Mouse (Mus musculus) bone marrow macrophage, adult 2 months (primary cell): Measurements from ENCODE around the gene Zfp74. TPM values are rescaled to one million over a fixed set of nuclear protein-coding genes. Genes with fewer than 3 reads are reported as not detected.

Experiments used
- H3K27ac ChIP-seq: 2 replicates; pipeline ENCODE4 v1.5.1; 2012; ENCODE audit warnings: low read depth, low read length; ENCODE audit not compliant: insufficient read depth
- H3K4me1 ChIP-seq: 2 replicates; pipeline ENCODE4 v1.6.1; 2012; ENCODE audit warnings: low read length; ENCODE audit not compliant: control insufficient read depth, insufficient read depth
- H3K4me3 ChIP-seq: 2 replicates; pipeline ENCODE4 v1.5.1; 2012; ENCODE audit warnings: mild to moderate bottlenecking, low read length, moderate library complexity; ENCODE audit not compliant: insufficient read depth
- CTCF ChIP-seq: IDR thresholded peaks from 2 replicates; pipeline ENCODE4 v1.5.1; 2012; ENCODE audit warnings: low read depth, mild to moderate bottlenecking, low read length, moderate library complexity
- POLR2A ChIP-seq: IDR thresholded peaks from 2 replicates; pipeline ENCODE4 v1.6.1; 2012; ENCODE audit warnings: mild to moderate bottlenecking, low read depth, low read length, borderline replicate concordance
- polyA plus RNA-seq: library from polyadenylated mRNA; stranded (reverse); fragments of >200 nt; gene quantifications from 2 replicates; pipeline ENCODE4 v1.2.4, GENCODE M21; 2012; ENCODE audit not compliant: missing spikeins, insufficient read depth, insufficient read length

The Zfp74 gene
- polyA plus RNA-seq, 1 experiment = 7.2 TPM

- Histone ChIP-seq H3K27ac (no peak overlapping the region), H3K4me3 (no peak overlapping the region), H3K4me1 (peaks cover 4% of the 10 kb centered on the region; the same call in 1 of the 2 replicates)
- TF ChIP-seq CTCF (no peak), POLR2A (no peak)
Observed at GRCm38 (mm10) chr7:29912172-29912571, 41.7 kb downstream of the Zfp74 start.

- peaks cover 7% of the 10 kb centered on the region for H3K4me1 ChIP-seq
- H3K4me3 ChIP-seq = no peak overlapping the region
- no peak overlapping the region for H3K27ac ChIP-seq
- no peak for TF ChIP-seq CTCF
- TF ChIP-seq POLR2A = no peak
Observed at GRCm38 (mm10) chr7:29910252-29910651, 43.6 kb downstream of the Zfp74 start.

GRCm38 (mm10) chr7:29908130-29908950 is 45.5 kb downstream of the Zfp74 start, which contains the start of gene Zfp383:
Gene Zfp383, plus strand, starts transcription at chr7:29908223.
- Histone ChIP-seq H3K4me3 (peak within 1 kb of the TSS; percentile 93), H3K27ac (peak within 1 kb of the TSS; percentile 66), H3K4me1 (peaks cover 7% of the 10 kb centered on the region)
- TF ChIP-seq CTCF = no peak

- Histone ChIP-seq H3K4me3 (no peak overlapping the region), H3K4me1 (peaks cover 7% of the 10 kb centered on the region), H3K27ac (no peak overlapping the region)
- no peak for TF ChIP-seq CTCF
- no peak for TF ChIP-seq POLR2A
Observed at GRCm38 (mm10) chr7:29907206-29907605, 46.7 kb downstream of the Zfp74 start.

DNA sequence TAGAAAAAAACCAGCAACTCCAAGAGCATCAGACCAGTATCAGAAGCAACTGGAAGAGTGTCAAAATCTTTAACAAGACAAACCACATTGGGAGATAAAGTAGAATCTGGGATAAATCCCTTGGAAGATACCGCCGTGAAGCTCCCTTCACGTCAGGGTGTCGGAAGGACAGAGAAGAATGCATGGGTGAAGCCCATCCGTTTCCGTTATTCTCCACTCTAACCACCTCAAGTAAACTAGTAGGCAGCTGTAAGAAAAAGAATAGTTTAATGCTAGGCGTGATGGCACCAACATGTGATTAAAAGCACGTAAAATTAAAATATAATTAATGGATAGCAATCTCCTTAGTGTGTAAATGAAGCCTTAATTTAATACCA is 47.2 kb downstream of the Zfp74 start:
- Histone ChIP-seq H3K27ac (peak overlapping the region; percentile 83; the same call in 1 of the 2 replicates), H3K4me1 (peaks cover 7% of the 10 kb centered on the region), H3K4me3 (peak overlapping the region; percentile 87)
- TF ChIP-seq POLR2A (no peak), CTCF (no peak)

- Histone ChIP-seq H3K4me1 (peaks cover 7% of the 10 kb centered on the region), H3K27ac (peak within 1 kb of the TSS; percentile 83), H3K4me3 (peak within 1 kb of the TSS; percentile 87)
- no peak for TF ChIP-seq CTCF
- no peak for TF ChIP-seq POLR2A
Observed at GRCm38 (mm10) chr7:29905966-29906681, 47.8 kb downstream of the Zfp74 start, which contains the start of gene Zfp27. Gene Zfp27, minus strand, starts transcription at chr7:29906572.

GRCm38 (mm10) chr7:29904101-29904500 is 49.8 kb downstream of the Zfp74 start:
- TF ChIP-seq CTCF (no peak), POLR2A (no peak)
- Histone ChIP-seq H3K4me1 (peaks cover 3% of the 10 kb centered on the region), H3K4me3 (no peak overlapping the region), H3K27ac (no peak overlapping the region)

DNA sequence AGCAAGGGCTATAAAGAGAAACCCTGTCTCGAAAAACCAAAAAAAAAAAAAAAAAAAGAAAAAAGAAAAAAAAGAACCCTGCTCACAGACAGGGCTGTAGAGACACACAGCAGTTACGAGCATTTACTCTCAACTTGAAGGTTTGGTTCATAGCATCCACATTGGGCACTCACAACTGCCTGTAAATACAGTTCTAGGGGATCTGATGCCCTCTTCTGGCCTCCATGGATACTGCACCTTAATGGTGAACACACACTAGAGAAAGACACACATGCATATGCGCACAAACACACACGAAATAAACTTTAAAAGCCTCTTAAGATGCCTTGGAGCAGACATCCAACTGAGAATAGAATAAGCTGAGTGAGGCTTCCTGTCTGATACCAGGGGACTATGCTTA is 55.5 kb downstream of the Zfp74 start:
- no peak overlapping the region for H3K4me3 ChIP-seq
- no peaks in the 10 kb centered on the region for H3K4me1 ChIP-seq
- no peak overlapping the region for H3K27ac ChIP-seq
- TF ChIP-seq POLR2A = no peak
- TF ChIP-seq CTCF = no peak

DNA sequence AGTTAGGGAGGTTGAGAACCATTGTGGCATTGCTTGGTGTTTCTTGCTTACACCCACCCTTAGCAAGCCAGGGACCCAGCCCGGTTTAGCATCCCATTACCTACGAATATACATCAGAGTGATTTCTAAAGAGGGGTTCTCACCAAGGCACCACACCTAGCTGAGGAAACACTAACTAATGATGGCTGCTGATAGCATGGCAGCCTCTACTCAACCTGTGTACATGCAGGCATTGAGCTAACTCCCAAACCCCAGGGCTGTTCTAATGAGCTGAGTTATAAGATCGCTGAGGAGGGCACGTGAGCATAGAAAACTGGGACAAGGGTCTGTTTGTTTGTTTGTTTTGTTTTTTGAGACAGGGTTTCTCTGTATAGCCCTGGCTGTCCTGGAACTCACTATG is 61.1 kb downstream of the Zfp74 start:
- Histone ChIP-seq H3K27ac (no peak overlapping the region), H3K4me3 (no peak overlapping the region), H3K4me1 (no peaks in the 10 kb centered on the region)
- TF ChIP-seq POLR2A = no peak
- no peak for TF ChIP-seq CTCF

DNA sequence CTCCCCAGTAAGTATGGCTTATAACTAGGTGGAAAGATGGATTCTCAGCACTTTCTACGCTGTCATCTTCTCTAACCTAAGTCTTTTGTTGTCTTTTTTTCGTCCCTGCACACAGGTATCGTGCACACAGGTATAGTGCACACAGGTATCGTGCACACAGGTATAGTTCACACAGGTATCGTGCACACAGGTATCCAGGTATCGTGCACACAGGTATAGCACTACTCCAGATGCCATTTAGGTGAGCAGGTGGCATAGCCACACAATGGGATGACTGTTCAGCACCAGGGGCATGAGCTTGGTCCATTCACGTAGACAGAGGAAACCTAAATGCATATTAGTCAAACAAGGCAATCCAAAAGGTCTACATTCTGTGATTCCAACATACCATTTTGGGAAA is 63.4 kb downstream of the Zfp74 start:
- TF ChIP-seq CTCF (no peak), POLR2A (no peak)
- H3K27ac ChIP-seq = no peak overlapping the region
- no peaks in the 10 kb centered on the region for H3K4me1 ChIP-seq
- no peak overlapping the region for H3K4me3 ChIP-seq
